Mouse (Mus musculus) heart, postnatal 14 days (tissue): ENCODE measurements at regions not wholly inside any gene's neighbourhood (a gene's known extent, or its start where the extent isn't known, plus 50 kb on each side); places are given as distances from the start of the nearest gene placed in this dataset.

Experiments
- DNase-seq, 2 experiments: peaks; one replicate each; pipeline ENCODE4 v3.0.0; 2021 to 2022
- intact Hi-C: fragments of 180-260 bp; cut with DNase I; formaldehyde crosslinking; loops from one replicate; pipeline ENCODE4 v1.15.1; 2025

DNA sequence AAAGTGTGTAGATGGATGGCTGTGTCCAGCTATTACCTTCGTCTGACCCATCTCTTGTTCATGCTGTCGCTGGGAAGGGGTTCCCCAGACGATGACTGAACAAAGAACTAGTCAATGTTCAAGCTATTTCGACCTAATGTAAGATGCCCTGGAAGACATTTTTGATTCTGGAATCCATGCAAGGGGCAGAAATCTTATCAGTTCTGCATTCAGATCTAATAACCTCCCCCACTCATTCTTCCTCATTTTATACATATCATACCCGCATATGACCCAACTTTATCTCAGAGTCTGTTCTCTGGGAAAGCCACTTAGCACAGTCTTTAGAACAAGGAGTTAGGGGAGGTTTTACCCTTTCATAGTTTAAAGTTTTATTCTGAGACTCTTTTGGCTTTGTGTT lies 52.2 kb upstream of the 2310009B15Rik start:
- intact Hi-C loops = no loop called here
- DNase-seq = no peak

DNA sequence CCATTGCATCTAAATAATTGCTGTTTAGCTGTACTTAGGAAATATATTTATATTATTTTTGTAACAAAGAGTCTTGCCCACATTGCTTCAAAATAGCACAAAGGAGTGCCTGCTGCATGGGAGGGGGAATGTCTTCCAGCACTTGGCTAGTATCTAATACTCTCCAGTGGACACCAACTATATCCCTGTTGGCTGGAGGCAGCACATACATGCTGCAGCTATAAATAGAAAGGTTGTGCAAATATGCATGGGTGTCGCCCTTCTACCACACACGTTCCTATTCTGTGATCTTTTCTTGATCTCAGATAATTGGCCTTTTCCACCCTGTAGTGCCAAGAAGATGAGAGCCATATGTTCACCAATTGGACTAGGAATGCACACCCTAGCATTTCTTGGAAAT lies 53.0 kb upstream of the 2310009B15Rik start:
- intact Hi-C loops = loop anchor here (5.0 kb wide), 2 partner anchors 53 to 173 kb away; partner anchors contain the start of gene Dennd1b
- DNase-seq = no peak

DNA sequence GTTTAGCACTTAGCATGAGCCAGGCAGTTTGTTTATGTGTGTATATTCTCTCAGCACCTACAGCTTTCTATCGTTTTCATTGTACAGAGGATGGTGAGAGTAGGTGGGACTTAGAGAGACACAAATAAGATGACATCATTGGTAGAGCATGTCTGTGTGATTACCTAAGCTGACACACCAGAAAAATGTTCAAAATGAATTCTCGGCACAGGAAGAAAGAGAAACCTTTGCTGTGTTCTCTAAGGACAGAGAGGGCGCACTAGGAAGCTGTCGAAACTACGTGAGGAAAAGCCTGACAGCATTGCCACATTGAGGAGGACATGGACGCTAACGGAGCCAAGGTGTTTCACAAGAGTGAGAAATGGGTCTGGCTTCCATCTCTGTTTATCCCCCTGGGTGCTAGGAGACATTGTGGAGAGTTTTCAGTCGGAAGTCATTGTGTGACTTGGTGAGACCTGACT lies 51.0 kb upstream of the Dennd1b start:
- intact Hi-C loops = loop anchor here (5.0 kb wide), 2 partner anchors 50 to 170 kb away; partner anchors contain the start of gene Dennd1b
- peak; percentile 54 to 65 for DNase-seq

DNA sequence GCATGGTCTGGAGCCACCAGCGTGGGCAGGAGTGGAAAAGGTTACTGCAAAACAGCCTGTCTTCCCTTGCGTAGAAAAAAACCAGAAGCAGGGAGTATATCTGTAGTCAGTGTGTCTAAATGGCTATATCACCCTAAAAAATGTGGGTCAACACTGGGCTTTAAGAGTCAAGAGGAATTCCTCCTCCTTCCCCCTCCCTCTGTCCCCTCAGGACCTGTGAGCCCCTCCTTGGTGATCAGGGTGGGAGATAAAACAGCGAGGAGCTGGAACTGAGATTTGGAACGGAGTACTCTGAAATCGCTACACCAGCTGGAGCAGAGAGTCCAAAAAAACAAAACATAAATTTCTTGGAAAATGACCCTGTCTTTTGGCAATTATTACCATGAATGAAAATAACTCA lies 50.3 kb upstream of the Dennd1b start:
- peak; percentile 11 to 22 for DNase-seq
- intact Hi-C loops = loop anchor here (5.0 kb wide), 2 partner anchors 49 to 169 kb away; partner anchors contain the start of gene Dennd1b

DNA sequence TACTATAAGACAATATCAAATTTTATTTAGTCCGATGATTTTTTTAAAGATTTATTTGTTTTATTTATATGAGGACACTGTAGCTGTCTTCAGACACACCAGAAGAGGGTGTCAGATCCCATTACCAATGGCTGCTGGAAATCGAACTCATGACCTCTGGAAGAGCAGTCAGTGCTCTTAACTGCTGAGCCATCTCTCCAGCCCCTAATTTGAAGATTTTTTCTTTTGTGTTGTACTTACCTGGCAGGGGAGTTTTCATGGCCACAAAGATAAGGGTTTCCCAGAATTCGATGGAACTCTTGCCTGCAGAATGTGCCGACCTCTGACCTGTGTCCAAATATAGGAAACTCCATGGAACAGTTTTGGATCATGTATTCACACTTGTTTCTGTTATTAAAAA lies 49.8 kb upstream of the Dennd1b start:
- intact Hi-C loops = loop anchor here (5.0 kb wide), 2 partner anchors 49 to 169 kb away; partner anchors contain the start of gene Dennd1b
- no peak for DNase-seq
